Mouse (Mus musculus) hindlimb bud, embryonic 11.5 days (tissue): ENCODE measurements around the gene Olfr507.
"Not testable (repeated sequence)": the region's sequence is repeated elsewhere in the genome, so short reads cannot be mapped to it uniquely, and the experiment has no call there.

ENCODE experiments used
- DNase-seq: peaks from one replicate; pipeline ENCODE4 v3.0.0-alpha.2; 2012; ENCODE audit warnings: low read depth, low spot score; ENCODE audit errors: extremely low spot score

Olfr507 gene

DNA sequence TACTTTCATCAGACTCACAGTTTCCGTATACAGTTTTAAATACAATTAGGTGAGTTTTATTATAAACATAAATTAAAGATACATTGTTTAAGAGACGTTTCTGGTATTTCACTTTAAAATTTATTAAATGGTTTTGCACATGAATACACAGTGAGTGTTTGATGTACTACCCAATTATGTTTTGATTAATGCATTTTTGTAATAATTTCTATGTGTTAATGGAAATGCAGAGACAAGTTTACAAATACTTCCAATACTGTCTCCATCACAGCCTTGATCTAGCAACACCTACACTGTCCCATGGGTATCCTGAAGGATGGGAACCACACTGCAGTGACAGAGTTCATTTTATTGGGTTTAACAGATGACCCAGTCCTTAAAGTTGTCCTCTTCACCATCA lies at the start of gene Olfr507:
Olfr507 (plus strand) TSS at position 301 of the 400 bp plus-strand sequence.
- DNase-seq = no peak

DNA sequence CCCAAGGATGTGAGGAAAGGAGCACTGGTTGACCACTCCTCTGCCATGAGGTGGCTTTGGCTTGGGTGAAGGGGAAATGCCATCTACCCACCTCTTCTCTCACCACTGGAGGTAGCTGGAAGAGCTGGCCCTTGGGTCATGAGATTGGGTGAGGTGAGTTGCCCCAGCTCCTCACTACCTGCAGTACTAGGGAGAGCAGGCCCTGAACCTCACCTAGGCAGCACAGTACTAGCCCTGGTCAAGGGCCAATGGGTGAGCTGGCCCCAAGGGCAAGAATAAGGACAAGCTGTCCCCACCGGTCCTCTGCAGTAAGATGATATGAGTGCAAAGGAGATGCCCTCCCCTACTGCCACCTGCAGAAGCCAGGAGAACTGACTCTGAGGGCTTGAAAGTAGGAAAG lies 31.8 kb upstream of the Olfr507 start:
- DNase-seq = no peak

DNA sequence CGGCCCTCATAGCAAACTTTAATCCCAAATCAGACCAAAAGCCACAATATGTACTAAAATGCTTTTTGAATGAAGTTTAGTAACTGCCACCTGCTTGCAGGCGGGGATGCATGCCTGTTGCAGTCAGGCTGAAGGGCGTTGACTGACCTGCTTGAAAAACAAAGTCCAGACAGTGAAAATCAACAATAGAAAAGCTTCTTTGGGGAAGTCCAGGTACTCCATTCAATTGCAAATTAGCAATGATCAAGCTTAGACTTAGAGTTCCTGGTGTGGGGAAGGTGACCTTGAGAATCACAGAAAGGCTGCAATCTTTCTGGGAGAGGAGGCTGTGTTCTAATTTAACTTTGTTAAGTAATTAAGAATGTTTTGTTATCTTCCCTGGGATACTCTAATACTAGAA lies 19.7 kb upstream of the Olfr507 start:
- not testable (repeated sequence) for DNase-seq

DNA sequence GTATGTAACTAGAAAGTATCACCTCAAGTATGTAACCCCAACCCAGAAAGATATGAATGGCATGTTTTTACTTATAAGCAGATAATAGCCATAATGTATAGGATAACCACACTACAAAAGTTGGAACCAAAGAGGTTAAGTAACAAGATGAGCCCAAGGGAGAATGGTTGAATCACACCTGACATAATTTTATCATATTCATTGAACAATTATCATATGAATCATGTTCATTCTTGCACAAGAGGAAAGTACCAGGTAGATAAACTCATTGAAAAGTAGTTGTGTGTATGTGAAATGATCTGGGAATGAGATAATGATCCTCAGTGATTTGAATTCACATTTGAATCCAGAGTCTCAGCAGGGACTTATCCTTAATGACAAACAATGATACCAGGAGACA lies 11.1 kb upstream of the Olfr507 start, which contains the start of gene Olfr506:
Olfr506 (plus strand) TSS at position 301 of the 400 bp plus-strand sequence.
- no peak for DNase-seq

DNA sequence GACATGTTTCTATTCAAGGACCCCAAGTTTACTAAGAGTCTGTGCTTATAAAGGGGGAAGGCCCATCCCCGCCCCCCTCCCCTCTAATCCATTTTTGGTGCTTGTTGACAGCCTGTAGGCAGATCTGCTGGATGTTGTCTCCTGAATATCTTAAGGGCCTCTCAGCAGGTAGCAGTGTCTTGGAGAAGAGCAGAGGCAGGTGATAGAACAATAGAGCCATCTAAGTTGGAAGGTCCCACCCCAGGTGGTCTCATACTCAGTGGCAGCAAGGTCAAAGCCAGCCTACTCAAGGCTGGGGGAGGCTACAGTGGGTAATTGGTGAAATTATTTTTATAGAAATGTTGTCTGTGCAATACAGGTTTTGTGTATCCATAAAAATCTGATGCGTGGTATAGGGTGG lies 7.5 kb upstream of the Olfr507 start:
- no peak for DNase-seq

DNA sequence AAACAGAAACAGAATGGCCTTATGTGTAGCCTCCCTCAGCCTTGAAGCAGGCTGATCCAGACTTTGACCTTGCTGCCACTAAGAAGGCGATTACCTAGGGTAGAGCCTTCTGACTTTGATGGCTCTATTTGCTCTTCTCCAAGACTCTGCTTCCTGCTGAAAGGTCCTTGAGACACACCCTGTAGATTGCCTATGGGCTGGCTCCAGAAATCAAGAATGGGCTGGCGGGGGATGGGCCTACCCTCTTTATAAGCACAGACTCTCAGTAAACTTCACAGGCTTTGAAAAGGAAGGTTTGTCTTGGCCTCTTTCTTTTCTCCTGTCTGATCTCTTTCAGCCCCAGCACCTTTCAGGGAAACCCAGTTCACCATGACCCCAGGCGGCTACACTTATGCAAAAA lies 4.8 kb upstream of the Olfr507 start:
- DNase-seq = not testable (repeated sequence)

DNA sequence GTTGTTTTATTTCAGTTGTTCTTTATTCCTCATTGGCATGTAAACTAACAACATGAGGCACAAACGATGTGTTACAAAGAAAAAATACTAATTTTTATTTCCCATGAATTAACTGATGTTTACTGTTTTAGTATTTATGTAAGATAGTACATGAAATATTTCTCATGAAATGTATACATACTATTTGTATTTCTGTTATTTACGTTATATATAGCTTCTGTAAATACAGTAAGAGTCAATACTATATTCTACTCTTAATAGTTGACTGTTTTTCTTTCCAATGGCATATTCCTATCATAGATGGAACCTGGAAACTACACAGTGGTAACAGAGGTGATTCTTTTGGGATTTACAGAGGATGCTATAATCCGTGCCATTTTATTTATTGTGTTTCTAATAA lies 8.1 kb downstream of the Olfr507 start, which contains the start of gene Olfr508:
Olfr508 (plus strand) TSS at position 301 of the 400 bp plus-strand sequence.
- no peak for DNase-seq

DNA sequence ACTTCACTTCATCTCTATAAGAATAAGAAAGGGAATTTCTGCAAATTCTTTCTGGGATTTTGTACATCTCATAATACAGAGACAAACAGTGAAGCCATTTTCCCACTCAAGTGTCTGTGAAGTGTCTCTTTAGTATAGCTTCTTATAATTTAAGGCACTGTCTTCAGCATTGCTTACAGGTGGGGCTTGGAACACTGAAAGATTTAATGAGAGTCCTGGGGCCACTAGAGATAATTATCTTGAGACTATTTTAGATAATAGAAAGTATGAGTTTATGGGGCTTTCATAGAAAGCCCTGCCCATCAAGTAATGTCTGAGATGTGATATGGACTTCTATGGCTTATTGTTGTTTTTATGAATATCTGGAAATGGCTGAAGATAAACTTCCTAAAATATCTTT lies 30.2 kb downstream of the Olfr507 start, which contains the start of gene Olfr509:
Olfr509 (minus strand) TSS at position 101 of the 400 bp plus-strand sequence.
- DNase-seq = no peak

DNA sequence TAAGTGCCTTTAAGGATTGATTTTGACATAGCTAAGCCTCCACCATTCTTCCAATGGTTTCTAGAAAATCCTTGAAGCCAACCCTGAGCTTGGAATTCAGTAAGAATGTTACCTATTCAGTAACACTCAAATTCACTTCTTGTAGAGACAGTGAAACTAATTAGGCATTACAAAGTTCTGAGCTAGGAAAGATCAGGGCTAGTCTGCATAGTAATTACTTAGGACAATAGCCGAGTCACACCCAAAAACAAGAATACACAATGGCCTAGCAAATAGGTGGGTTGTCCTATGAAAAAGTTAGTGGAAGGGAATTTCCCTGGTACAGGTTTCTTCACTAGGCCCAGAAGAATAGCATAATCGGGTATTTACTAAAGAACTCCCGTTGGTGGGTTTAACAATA lies 40.8 kb downstream of the Olfr507 start:
- no peak for DNase-seq

DNA sequence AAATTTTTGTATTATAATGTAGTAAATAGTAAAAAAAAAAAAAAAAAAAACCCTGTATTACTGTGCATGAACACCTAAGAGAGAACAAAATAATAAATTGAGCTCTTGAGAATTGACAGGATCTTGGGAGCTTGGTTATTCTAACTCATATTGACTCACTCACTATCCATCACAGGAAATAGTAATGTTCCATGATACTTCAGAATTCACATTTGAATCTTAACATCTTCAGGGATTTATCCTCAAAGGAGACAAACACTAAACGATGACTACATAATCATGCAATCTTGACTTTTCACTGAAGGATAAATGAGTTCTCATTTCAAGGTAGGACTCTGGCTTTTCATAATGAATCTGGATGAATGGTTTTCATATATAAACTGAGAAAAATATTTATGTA lies 44.5 kb downstream of the Olfr507 start, which contains the start of gene Olfr510:
Olfr510 (plus strand) TSS at position 301 of the 400 bp plus-strand sequence.
- no peak for DNase-seq

DNA sequence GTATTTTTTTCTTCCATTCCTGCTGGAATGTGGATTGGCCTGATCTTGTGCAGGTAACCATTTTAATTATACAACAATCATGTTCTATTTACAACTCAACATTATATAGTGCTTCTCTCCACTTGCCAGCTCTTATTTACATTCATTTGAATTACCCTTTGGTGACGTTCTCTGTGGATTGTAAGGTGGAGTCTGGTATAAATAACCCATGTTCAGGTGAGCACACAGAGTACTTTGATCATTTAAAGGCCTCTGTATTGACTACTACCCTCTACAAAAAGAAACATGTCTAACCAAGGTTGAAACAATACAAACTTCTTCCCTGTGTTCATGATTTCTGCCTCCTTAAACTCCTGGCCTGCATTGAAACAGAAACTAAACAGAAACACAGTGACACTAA lies 49.4 kb downstream of the Olfr507 start:
- DNase-seq = no peak
